Mouse (Mus musculus) cerebellum, adult 11-12 months (tissue): ENCODE results near the gene Akip1.
A peak's percentile ranks its signal among the peaks of the same experiment; 100 is the strongest.

ENCODE experiments used
- DNase-seq: peaks from one replicate; pipeline ENCODE4 v3.0.0; 2022

Gene Akip1

GRCm38 (mm10) chr7:109708961-109709382 is 5.5 kb downstream of the Akip1 start:
- no peak for DNase-seq

GRCm38 (mm10) chr7:109710069-109710468 is 6.6 kb downstream of the Akip1 start:
- DNase-seq = no peak

GRCm38 (mm10) chr7:109712198-109712597 is 8.7 kb downstream of the Akip1 start:
- no peak for DNase-seq

- DNase-seq = no peak
These were observed 10.0 kb downstream of the Akip1 start for GRCm38 (mm10) chr7:109713434-109713982.

GRCm38 (mm10) chr7:109719286-109719685 is 15.8 kb downstream of the Akip1 start:
- no peak for DNase-seq

GRCm38 (mm10) chr7:109722618-109723017 is 19.1 kb downstream of the Akip1 start:
- DNase-seq = no peak

GRCm38 (mm10) chr7:109723114-109723513 is 19.6 kb downstream of the Akip1 start:
- DNase-seq = no peak

GRCm38 (mm10) chr7:109723697-109724096 is 20.2 kb downstream of the Akip1 start, which contains the start of gene BC051019:
Gene BC051019 (minus strand): TSS chr7:109723850.
- no peak for DNase-seq

GRCm38 (mm10) chr7:109731626-109732025 is 28.1 kb downstream of the Akip1 start, which contains the start of gene Ascl3:
Gene Ascl3 (minus strand): TSS chr7:109731726.
- DNase-seq = no peak

GRCm38 (mm10) chr7:109734806-109735205 is 31.3 kb downstream of the Akip1 start:
- no peak for DNase-seq

GRCm38 (mm10) chr7:109739822-109740370 is 36.4 kb downstream of the Akip1 start:
- no peak for DNase-seq

GRCm38 (mm10) chr7:109741060-109741459 is 37.6 kb downstream of the Akip1 start:
- no peak for DNase-seq

- DNase-seq = no peak
These were observed 38.2 kb downstream of the Akip1 start for GRCm38 (mm10) chr7:109741703-109742102.

GRCm38 (mm10) chr7:109747747-109748146 is 44.3 kb downstream of the Akip1 start:
- no peak for DNase-seq

- DNase-seq = no peak
These were observed 48.0 kb downstream of the Akip1 start for GRCm38 (mm10) chr7:109751427-109752007.

- peak; percentile 77 for DNase-seq
These were observed 48.8 kb downstream of the Akip1 start, which contains the start of gene Tmem9b for GRCm38 (mm10) chr7:109752008-109752925. Gene Tmem9b (minus strand): TSS chr7:109752875.

GRCm38 (mm10) chr7:109754034-109754433 is 50.5 kb downstream of the Akip1 start:
- DNase-seq = no peak

- DNase-seq = no peak
These were observed 52.8 kb downstream of the Akip1 start for GRCm38 (mm10) chr7:109756291-109756690.
